ENCODE assay signal across 1 mouse cellular context in the genomic region with DNA sequence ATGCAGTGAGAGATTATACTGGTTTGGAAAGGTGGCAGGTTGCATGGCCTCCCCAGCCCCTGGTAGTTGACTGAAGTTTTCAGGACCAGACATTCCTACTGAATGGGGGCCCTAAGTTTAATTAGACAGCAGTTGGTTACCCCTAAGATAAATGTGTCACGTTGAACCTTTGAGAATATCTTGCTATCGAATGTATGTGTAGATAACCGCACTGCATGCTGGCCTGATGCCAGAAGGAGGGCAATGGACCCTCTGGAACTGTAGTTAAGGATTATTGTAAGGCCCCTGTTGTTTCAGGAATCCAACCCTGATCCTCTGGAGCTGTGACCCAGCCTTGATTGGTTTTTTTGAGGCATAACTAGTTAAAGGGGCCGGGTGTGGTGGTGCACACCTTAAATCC.
TF ChIP-seq lines count a peak whose summit lies in the region.

No protein-coding gene starts in this region.

TF ChIP-seq in MEL, 35 proteins besides CTCF, POLR2A, EP300 and RAD21 (continued from another document):
- 0 out of 2 replicates have a peak, but pooled peaks have one; percentile 9 for TF ChIP-seq TAL1 (IDR thresholded peaks at IDR 0.05; ENCODE audit: low read length)
- peak; percentile 62 for TF ChIP-seq GATA1 (IDR thresholded peaks at IDR 0.05; ENCODE audit: low read depth, low read length)
- TF ChIP-seq MAX (IDR thresholded peaks at IDR 0.05; ENCODE audit: low read length): 0 out of 2 replicates have a peak, but pooled peaks have one; percentile 15
- peak; percentile 70 for TF ChIP-seq TCF12 (IDR thresholded peaks at IDR 0.05; ENCODE audit: low read depth, low read length)
